Mouse (Mus musculus) embryonic fibroblast, embryonic 13.5 days (primary cell): Measurements from ENCODE around the gene F2r.

Source experiments
- CTCF ChIP-seq: IDR thresholded peaks from 2 replicates; pipeline ENCODE4 v1.5.1; 2011; ENCODE audit warnings: mild to moderate bottlenecking, control low read depth, low read length, moderate library complexity, borderline replicate concordance; ENCODE audit not compliant: insufficient read depth
- POLR2A ChIP-seq: IDR thresholded peaks from 2 replicates; pipeline ENCODE4 v1.6.1; 2011; ENCODE audit warnings: low read depth, mild to moderate bottlenecking, control low read depth, low read length, moderate library complexity

- TF ChIP-seq CTCF: no peak
- TF ChIP-seq POLR2A: no peak
Measured at GRCm38 (mm10) chr13:95649941-95650340, 31.7 kb upstream of the F2r start.
